Mouse (Mus musculus) thymus, postnatal 10 days (tissue): Measurements from ENCODE around the gene Serpinf2.
A peak's percentile ranks its signal among the peaks of the same experiment; 100 is the strongest.
"Not testable (repeated sequence)": the region's sequence is repeated elsewhere in the genome, so short reads cannot be mapped to it uniquely, and the experiment has no call there.

Source experiments
- DNase-seq, 2 experiments: peaks; one replicate each; pipeline ENCODE4 v3.0.0; 2021; ENCODE audit warnings: low spot score in 2 of 2

Gene Serpinf2

DNA sequence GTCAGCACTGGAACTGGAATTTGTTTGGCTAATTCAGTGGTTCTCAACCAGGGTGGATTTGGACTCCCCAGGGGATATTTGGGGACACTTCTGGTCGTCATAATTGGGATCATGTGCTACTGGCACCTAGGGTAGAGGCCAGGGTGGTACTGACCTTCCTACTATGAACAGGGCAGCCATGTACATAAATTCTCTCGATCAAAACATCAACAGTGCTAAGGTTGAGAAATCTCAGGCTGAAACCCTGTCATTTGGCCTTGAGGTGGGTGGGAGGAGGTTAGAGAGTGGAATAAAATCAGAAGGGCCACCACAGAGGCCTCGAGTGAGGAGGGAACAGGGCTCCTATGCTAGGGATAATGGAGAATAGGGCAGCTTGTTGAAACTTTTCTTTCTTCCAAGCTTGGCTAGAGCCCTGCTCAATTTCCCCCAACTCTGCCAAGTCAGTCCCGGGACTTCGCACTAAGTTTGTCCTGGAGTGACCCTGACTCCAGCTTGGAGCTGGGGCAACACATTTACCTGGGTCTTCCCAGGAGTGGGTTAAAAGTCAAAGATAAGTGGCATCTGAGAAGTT lies 19.8 kb upstream of the Serpinf2 start:
- no peak for DNase-seq

DNA sequence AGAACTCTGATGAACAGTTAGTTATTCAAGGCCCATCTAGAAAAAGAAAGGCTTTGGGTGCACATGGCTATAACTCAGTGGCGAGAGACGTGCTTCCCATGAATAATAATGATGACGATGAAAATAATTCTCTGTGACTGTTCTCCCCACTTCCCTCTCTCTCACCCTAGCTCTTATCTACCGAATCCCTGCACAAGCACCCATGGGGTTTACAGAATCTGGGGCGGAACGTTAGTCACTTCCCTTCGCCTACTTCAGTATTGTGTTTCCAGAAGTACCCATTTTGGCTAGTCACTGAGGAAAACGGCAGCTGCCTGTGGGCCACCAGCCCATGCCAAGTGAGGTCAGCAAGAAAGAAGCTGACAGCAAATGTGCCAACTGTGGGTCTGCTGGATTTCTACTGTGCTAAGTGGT lies 19.2 kb upstream of the Serpinf2 start:
- DNase-seq: no peak

DNA sequence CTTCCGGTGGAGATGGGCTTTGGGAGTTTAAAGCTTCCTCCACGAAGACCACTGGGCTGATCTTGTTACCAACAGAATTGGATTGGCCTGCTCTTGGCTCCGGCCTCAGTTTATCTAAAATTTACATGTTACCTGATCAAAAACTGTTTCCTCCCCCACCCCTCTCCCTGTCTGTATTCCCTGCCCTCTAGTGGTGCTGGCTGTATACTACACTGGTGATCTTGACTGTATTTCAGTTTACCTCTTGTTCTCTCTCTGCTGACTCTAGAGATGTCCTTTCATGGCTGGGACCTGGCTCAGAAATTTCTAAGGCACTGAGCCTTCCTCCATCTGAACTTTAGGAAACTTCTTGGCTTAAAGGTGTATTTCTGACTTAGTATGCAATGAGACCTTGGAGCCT lies 18.8 kb upstream of the Serpinf2 start:
- DNase-seq: peak; percentile 50 to 67

DNA sequence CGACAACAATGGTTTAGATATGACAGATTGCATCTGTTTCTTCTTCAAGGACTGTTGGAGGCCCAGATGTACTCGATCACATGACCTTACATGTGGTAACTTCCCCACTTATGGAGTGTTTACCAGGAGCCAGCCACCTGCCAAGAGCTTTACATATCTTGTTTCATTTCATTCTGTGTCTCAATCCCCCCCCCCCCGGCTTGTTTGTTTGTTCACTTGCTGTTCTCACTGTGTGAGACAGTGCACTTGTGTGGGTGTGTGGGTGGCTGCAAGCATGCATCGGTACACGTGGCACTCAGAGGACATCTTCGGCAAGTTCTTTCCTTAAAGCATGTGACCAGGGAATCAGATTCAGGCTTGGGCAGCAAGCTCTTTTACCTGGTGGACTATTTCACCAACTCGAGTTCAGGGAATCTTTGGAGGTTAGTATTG lies 17.1 kb upstream of the Serpinf2 start:
- DNase-seq: peak; percentile 31 to 35

DNA sequence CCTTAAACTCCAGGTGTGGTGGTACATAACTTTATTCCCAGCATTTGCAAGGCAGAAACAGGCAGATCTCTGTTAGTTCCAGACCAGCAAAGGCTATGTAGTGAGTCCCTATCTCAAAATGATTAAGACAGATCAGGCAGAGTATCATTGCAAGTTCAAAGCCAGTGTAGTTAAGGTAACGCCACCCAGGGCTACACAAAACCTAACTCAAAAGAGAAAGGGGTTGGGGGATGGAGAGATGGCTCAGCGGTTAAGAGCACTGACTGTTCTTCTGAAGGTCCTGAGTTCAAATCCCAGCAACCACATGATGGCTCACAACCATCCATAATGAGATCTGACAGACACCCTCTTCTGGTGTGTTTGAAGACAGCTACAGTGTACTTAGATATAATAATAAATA lies 16.6 kb upstream of the Serpinf2 start:
- DNase-seq: not testable (repeated sequence)

DNA sequence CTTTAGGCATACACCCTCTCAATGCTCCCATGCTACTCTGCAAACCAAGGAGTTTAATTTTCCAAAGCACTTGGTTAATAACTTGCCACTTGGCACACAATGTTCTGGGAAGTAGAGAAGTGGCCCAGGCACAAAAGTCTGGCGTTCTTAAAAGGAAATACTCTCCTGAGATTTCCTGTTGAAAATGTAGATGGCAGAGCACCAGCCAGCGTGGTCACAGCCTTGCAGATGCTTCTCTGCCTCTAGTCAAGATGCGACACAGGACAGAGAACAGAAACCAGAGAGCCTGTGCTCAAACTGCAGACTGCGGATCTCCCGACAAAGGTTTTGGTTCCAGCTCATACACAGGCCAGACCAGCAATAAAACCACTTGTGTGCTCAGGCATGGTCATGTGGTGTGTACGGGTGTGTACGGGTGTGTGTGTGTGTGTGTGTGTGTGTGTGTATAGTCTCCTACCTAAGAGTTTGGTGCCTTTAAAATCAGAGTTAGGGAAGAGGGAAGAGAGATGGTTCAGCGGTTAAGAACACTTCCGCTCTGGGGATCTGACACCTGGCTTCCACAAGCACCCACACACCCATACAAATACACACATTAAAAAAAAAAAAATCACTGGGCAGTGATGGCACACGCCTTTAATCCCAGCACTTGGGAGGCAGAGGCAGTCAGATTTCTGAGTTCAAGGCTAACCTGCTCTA lies 15.8 kb upstream of the Serpinf2 start:
- no peak for DNase-seq

DNA sequence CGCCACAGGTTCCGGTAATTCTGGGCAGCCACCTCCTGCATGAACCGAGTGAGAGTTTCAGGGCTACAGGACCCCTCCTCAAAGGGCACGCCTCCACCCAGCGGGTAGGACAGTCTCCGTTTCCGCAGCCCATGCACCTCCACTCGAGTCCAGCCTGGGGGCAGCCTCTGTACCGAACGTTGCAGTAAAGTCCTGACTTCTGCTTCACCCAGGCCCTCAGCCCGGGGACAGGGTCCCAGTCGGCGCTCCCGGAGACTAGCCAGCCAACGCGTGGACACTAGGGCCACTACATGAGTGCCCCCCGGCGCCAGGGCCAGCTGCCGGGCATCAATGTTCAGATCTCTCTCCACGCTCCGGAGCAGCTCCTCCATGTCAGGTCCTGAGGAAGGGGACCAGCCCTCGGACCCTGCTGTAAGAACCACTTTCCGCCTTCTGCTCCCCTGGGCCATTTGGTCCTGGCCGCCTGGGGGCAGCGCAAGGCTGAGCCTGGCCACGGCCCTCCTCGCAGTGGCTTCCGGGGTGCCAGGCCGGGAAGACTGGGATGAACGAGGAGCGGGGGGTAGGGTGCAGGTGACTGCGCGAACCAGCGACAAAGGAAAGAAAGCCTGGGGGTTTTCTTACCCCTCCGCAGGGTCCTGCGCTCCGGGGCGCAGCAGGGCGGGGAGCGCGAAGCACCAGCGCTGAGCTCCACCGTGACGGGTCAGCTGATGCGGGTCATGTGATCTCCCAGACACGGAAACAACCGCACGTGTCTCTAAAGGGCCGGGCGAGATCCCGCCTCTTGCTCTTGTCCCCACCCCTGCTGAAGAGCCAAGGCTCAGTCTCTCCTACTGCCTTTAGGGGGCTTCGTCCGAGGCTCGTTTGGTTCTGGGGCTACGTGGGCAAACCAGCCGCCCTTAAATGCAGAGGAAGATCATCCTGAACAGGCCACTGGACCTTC lies 14.9 kb upstream of the Serpinf2 start, which contains the start of gene Wdr81:
Gene Wdr81, minus strand, starts transcription at position 727 of the 940 bp plus-strand sequence.
- peak; percentile 80 to 86 for DNase-seq

DNA sequence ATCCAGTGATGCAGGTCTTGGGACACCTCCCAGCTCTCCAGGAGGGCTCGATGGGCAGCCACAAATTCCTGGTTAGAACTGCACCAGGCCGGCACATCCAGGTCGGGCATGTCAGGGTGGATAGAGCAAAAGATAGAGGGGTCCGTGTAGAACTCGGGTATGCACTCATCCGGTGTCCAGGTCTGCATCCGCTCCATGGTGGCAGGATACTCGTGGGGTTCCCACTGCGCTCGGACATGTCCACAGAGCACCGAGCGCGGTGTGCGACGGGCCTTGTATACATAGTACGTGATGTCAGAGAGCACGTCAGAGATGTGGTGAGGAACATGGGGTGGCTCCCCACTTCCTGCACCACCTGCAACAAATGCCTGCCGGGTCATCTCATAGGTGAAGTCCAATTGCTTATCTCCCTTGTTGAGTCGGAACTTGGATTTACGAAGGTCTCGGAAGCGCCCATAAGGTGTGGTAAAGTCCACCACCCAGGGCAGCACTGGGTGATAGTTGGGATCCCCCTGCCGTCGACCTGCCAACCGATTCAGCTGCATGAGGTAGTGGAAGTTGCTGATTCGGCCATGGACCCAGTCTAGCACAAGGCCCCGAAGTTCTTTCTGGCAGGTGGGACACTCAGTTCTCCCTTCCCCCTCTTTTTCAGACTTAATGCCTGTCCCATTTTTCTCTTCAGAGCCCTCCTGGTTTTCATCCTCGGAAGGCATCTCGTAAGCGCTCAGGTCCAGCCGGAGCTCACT lies 13.6 kb upstream of the Serpinf2 start:
- no peak for DNase-seq

DNA sequence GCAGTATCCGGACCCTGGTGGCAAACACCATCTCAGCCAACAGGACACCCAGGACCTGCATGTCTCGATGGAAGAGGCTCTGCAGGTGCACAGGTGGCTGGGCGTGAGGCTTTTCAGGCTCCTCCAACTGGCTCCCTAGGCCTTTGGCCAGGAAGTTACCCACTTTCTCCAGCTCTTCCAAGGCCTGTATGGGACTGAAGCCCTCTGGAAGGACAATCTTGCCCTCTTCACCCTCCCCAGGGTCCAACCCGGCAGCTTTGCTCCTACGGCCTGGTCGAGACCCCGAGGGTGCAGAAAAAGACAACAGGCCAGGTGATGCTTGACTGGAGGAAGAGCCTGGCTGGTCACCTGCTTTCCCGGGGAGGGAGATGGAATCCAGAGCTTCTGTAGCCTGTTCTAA lies 12.7 kb upstream of the Serpinf2 start:
- DNase-seq: no peak

DNA sequence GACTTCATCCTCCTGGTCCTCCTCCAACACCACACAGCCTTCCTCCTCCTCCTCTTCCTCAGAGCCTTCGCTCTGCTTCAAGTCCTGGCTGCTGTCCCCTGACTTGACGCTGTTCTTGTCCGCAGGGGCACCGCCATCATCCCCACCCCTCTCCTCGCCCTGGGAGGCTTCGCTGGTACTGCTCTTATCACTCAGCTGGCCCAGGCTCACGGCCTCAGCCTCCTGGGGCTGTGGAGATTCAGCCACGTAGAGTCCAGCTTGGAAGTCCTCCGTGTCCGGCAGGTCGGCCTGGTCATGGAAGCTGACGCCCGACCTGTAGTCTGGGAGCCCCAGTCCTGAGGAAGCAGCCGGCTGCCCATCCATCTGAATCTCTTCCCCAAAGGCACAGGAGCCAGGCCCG lies 11.5 kb upstream of the Serpinf2 start:
- DNase-seq: no peak

DNA sequence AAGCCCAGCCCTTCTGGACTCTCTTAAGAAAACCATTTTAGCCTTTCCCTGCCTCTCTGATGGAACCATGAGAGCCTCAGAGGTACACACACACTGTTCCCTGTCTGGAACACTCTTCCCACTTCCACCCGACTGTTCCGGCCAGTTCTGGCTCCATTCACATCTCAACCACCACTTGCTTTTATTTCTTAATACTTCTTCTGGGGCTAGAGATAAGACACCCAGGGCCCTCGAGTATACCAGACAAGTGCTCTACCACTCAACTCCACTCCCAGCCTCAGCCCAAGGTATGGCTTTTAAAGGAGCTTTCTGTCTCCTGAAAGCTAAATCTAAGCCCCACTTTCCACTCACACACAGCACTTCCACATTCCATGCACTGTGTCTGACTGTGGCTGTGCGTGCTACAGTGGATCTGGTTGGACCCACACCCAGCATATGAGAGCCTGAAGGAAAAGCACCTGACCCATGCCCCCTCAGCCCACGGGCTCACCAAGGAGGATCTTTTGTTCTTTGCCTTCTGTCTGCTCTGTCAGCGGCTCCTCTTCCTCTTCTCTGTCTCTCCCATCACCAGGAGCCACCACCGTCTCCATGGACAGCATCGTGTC lies 11.0 kb upstream of the Serpinf2 start:
- no peak for DNase-seq

DNA sequence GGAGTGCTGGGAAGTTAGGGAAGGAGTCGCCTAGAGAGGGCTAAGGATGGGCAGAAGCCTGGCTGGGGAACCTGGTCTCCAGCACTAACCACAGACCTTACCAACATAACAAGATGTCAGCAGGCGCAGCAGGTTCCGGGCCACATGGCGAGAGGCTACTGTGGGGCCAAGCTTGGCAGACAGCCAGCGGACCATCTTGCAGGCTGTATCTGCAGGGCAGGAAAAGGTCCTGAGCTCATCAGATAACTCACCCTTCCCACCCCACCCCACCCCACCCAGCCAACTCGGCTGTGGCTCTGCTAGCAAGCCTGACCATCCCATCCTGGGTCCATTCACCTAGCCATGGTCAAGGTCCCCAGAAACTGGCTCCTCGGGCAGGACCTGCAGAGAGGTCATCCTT lies 10.3 kb upstream of the Serpinf2 start:
- DNase-seq: no peak

DNA sequence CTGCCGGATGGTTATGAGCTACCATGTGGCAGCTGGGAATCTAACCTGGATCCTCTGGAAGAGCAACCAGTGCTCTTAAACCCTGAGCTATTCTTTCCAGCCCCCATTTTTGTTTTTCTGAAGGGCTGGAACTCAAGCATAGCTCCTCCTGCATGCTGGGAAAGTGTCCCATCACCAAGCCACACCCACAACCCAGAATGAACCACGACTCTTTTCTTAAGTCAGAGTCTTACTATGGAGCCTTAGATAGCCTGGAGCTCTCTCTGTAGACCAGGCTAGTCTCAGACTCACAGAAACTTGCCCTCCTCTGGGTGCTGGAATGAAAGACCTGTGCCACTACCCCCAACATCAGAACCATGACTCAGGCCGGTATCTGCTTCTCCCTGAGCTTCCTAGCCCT lies 9.2 kb upstream of the Serpinf2 start:
- DNase-seq: no peak

DNA sequence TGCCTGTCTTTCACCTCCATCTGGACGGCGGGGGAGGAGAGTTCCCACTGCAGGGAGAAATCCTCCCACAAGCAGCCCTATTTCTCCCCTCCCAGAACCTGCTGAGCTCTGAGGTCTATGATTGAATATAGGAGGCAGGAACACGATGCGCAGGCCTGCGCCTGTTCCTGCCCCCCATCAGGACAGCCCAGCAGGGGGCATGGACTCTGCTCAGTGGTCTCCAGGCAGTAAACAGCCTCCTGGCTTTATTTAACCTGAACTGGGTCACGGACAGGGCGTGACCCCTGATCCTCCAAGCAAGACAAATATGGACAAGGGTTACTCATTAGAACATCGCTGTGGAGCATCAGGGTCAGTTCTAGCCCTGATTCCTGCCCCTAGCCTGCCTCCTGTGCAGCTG lies 4.3 kb upstream of the Serpinf2 start:
- DNase-seq: no peak

DNA sequence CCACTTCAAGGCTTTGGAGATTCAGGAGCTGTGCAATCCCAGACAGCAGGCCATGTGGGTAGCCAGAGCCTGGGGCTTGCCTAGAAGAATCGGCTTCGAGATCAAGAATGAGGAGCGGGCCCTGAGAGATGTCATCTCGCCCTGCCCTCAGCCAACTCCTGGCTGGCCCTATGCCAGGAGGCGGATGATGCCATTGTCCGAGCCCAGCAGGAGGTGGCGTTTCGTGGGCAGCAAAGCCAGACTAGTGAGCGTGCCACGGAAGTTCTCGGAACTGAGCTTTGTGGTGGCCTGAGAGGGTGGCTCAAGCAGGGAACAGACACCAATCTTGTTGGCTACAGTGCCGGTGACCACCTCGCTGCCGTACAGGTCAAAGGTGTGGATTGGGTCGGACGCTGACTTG lies 2.2 kb upstream of the Serpinf2 start:
- DNase-seq: no peak

DNA sequence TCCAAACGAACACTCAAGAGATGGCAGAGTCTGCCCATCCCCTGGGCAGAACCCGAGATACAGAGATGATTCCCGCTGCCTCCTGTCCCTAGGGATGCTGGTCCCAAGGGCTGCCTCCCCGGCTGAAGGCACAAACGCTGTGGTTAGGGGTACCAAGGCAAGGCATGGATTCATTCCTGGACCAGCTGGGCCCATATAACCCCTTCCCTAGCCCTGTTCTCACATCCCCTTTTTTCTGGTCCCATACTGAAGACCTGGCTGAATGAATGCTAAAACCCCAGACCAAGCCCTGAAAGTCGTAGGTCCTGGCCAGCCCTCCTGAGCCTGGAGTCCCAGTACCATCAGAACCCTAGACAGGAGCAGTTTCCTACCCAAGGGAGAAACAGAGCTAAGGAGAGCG lies 1.6 kb upstream of the Serpinf2 start:
- DNase-seq: no peak

DNA sequence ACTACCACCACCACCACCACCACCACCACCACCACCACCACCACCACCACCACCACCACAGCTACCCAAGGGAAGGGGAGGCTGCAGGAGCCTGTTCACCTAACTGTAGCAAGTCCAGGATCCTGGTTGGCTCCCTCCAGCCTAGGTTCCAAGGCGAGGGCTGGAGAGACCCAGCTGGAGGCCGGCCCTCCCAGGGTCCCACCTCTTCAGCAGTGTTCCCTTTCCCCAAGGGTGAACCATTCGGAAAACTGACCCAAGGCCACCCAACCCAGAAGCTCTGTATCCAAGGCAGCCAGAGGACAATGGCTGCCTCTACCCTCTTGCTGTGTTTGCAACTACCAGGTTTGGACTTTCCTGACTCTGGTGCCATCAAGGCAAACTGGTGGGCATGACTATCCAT lies 560 bp upstream of the Serpinf2 start:
- DNase-seq: no peak

DNA sequence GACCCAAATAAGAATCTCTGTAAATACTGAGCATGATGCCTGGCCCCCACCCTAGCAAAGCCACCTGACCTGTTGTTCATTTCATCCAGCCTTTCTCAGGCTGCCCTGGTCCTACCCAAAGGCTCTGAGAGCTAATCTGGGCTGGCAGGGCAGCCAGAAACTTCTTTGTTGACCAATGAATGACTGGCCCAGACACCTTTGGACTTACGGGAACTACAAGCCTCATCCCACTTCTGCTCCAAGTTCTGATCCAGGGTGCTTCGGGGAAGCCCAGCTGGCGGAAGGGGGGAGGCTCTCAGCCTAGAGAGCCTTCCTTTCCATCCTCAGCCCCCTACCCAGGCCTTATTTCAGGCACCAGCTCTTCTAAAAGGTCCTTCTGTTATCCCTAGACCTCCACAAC lies 587 bp downstream of the Serpinf2 start:
- no peak for DNase-seq

DNA sequence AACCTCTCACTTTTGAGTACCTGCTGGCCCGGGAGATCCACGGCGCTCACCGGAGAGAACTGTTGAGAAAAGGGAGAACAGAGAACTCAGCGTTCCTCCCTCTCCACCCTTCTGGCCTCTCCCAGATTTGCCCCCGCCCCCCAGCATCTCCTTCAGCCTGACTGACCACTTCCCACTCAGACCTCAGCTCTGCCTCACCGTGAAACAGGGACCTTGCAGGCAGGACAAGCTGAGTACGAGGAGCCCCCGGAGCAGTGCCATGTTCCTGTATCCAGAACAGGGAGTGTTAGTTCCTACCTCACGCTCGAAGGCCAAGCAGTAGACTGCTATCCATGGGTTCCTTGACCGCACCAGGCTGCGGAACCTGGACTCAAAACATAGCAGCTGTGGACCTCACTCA lies 1.2 kb downstream of the Serpinf2 start:
- no peak for DNase-seq

DNA sequence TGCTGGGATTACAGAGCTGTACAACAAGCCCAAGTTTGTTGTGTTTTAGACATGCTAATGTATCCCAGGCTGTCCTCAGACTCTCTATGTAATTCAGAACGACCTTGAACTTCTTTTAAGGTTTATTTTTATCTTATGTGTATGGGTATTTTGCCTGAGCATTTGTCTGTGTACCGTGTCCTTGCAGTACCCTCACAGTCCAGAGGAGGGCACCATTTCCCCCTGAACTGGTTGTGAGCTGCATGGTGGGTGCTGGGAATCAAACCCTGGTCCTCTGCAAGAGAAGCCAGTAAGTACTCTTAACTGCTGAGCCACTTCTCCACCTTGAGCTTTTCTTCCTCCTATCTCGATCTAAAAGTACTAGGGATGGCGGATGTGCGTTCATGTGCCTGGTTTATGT lies 5.3 kb downstream of the Serpinf2 start:
- DNase-seq: no peak

DNA sequence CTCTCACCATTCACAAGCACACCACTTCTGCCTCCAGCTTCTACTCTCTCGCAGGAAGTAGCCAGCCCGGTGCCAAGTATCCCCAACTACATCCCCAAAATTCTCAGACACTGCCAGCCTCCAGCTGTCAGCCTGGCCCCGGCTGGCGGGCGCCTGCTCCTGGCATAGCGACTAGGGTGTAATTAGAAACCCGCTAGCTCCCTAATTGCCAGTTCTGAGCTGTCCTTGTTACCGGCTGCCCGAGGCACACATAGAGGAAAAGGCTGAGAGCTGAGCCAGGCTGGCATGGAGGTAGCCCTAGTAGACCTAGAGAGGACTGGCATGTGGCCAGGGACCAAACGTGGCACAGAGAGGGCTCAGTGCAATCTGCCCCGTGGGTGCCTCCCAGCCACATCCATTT lies 8.1 kb downstream of the Serpinf2 start:
- DNase-seq: no peak
